Mouse (Mus musculus) heart, embryonic 14.5 days (tissue): ENCODE measurements at regions not wholly inside any gene's neighbourhood (a gene's known extent, or its start where the extent isn't known, plus 50 kb on each side); places are given as distances from the start of the nearest gene placed in this dataset.

ENCODE experiments used
- ATAC-seq: fragments of 200-750 bp; cut with Nextera tagmentation; 2 replicates; pipeline ENCODE4 v1.8.0; 2017; ENCODE audit warnings: low read depth, moderate TSS enrichment; ENCODE audit not compliant: insufficient number of reproducible peaks, insufficient read depth, low FRiP score
- H3K27ac ChIP-seq, 2 experiments: fragments of 200-500 bp in 1 of 2; fragments of 300-500 bp in 1 of 2; sonication (generic) in 1 of 2; replicated peaks in 1 of 2; 2 replicates each; pipeline ENCODE4 v1.5.1; 2012 to 2014; ENCODE audit warnings: low read depth in 2 of 2, low read length in 2 of 2, control low read depth in 1 of 2, mild to moderate bottlenecking in 1 of 2, mixed read lengths in 1 of 2; ENCODE audit not compliant: control insufficient read depth in 1 of 2, insufficient read depth in 1 of 2
- H3K27me3 ChIP-seq: fragments of 300-500 bp; sonication (generic); 2 replicates; pipeline ENCODE4 v1.6.1; 2014; ENCODE audit warnings: mild to moderate bottlenecking, low read length, control low read depth; ENCODE audit not compliant: control insufficient read depth, insufficient read depth
- H3K36me3 ChIP-seq: fragments of 300-500 bp; sonication (generic); 2 replicates; pipeline ENCODE4 v1.6.1; 2014; ENCODE audit warnings: mild to moderate bottlenecking, control low read depth, low read length, mixed read lengths; ENCODE audit not compliant: control insufficient read depth, insufficient read depth
- H3K4me1 ChIP-seq, 2 experiments: fragments of 200-500 bp in 1 of 2; fragments of 300-500 bp in 1 of 2; sonication (generic) in 1 of 2; 2 replicates each; pipeline ENCODE4 v1.6.1; 2012 to 2014; ENCODE audit warnings: low read length in 2 of 2, control low read depth in 1 of 2, mixed read lengths in 1 of 2; ENCODE audit not compliant: control insufficient read depth in 2 of 2, insufficient read depth in 2 of 2
- H3K4me2 ChIP-seq: fragments of 300-500 bp; sonication (generic); 2 replicates; pipeline ENCODE4 v1.6.1; 2014; ENCODE audit warnings: mild to moderate bottlenecking, low read length
- H3K4me3 ChIP-seq, 2 experiments: fragments of 200-500 bp in 1 of 2; fragments of 300-500 bp in 1 of 2; sonication (generic) in 1 of 2; 2 replicates each; pipeline ENCODE4 v1.5.1; 2012 to 2014; ENCODE audit warnings: low read length in 2 of 2, mild to moderate bottlenecking in 2 of 2, control low read depth in 1 of 2, low read depth in 1 of 2, moderate library complexity in 1 of 2; ENCODE audit not compliant: control insufficient read depth in 1 of 2, insufficient read depth in 1 of 2
- H3K9ac ChIP-seq: fragments of 300-500 bp; sonication (generic); 2 replicates; pipeline ENCODE4 v1.6.1; 2014; ENCODE audit warnings: mild to moderate bottlenecking, low read length
- H3K9me3 ChIP-seq: fragments of 300-500 bp; sonication (generic); 2 replicates; pipeline ENCODE4 v1.6.1; 2016; ENCODE audit warnings: low read length, control low read depth; ENCODE audit not compliant: control insufficient read depth
- WGBS: fragments of 180-500 bp; shearing (Covaris S2); extraction: QIAGEN DNeasy Blood & Tissue Kit; methylation state at CpG from one replicate; pipeline ENCODE4 v1.1.7; 2014; 5-methylcytosine and 5-hydroxymethylcytosine counted together

GRCm38 (mm10) chr15:63052570-63053255, 792.3 kb downstream of the Gsdmc2 start:
- no peak overlapping the region for H3K4me2 ChIP-seq
- H3K4me1 ChIP-seq = peaks cover 0 to 5% of the 10 kb centered on the region in 2 experiments; a peak in 1 of 4 replicates
- H3K9ac ChIP-seq = no peak overlapping the region
- ATAC-seq = no peak
- H3K9me3 ChIP-seq = no peaks in the 10 kb centered on the region
- WGBS = 51% methylated on average over 3 of the region's 3 CpGs
- no peak overlapping the region for H3K27ac ChIP-seq
- H3K36me3 ChIP-seq = no peaks in the 10 kb centered on the region
- H3K27me3 ChIP-seq = no peaks in the 10 kb centered on the region
- H3K4me3 ChIP-seq = no peak overlapping the region

- Histone ChIP-seq H3K36me3 (no peaks in the 10 kb centered on the region), H3K27me3 (no peaks in the 10 kb centered on the region), H3K27ac (no peak overlapping the region), H3K4me3 (no peak overlapping the region), H3K9ac (no peak overlapping the region), H3K4me2 (no peak overlapping the region), H3K4me1 (peaks cover 0 to 5% of the 10 kb centered on the region in 2 experiments; a peak in 1 of 4 replicates), H3K9me3 (no peaks in the 10 kb centered on the region)
- 26% methylated on average over 1 of the region's 1 CpGs for WGBS
- no peak for ATAC-seq
Observed at GRCm38 (mm10) chr15:63050033-63050432, 794.9 kb downstream of the Gsdmc2 start.

GRCm38 (mm10) chr15:63042367-63042766, 802.6 kb downstream of the Gsdmc2 start:
- H3K4me1 ChIP-seq = no peaks in the 10 kb centered on the region
- no peak overlapping the region for H3K4me3 ChIP-seq
- H3K27me3 ChIP-seq = no peaks in the 10 kb centered on the region
- no peak for ATAC-seq
- no peak overlapping the region for H3K27ac ChIP-seq
- H3K9me3 ChIP-seq = no peaks in the 10 kb centered on the region
- no peaks in the 10 kb centered on the region for H3K36me3 ChIP-seq
- H3K9ac ChIP-seq = no peak overlapping the region
- H3K4me2 ChIP-seq = no peak overlapping the region

- 92% methylated on average over 7 of the region's 7 CpGs for WGBS
- Histone ChIP-seq H3K4me3 (no peak overlapping the region), H3K4me2 (no peak overlapping the region), H3K27ac (no peak overlapping the region), H3K36me3 (no peaks in the 10 kb centered on the region), H3K4me1 (no peaks in the 10 kb centered on the region), H3K27me3 (no peaks in the 10 kb centered on the region), H3K9me3 (no peaks in the 10 kb centered on the region), H3K9ac (no peak overlapping the region)
- ATAC-seq = no peak
Observed at GRCm38 (mm10) chr15:63036241-63036640, 808.7 kb downstream of the Gsdmc2 start.

- Histone ChIP-seq H3K36me3 (no peaks in the 10 kb centered on the region), H3K9me3 (no peaks in the 10 kb centered on the region), H3K27ac (no peak overlapping the region), H3K4me3 (no peak overlapping the region), H3K4me1 (peaks cover 0 to 2% of the 10 kb centered on the region in 2 experiments; a peak in 1 of 4 replicates), H3K27me3 (no peaks in the 10 kb centered on the region), H3K9ac (no peak overlapping the region), H3K4me2 (no peak overlapping the region)
- WGBS = 33% methylated on average over 2 of the region's 2 CpGs
- no peak for ATAC-seq
Observed at GRCm38 (mm10) chr15:63020826-63021225, 824.2 kb downstream of the Gsdmc2 start.

GRCm38 (mm10) chr15:63017966-63018365, 827.0 kb downstream of the Gsdmc2 start:
- no peak overlapping the region for H3K4me3 ChIP-seq
- H3K9me3 ChIP-seq = no peaks in the 10 kb centered on the region
- H3K4me1 ChIP-seq = peaks cover 0 to 2% of the 10 kb centered on the region in 2 experiments; a peak in 1 of 4 replicates
- H3K4me2 ChIP-seq = no peak overlapping the region
- no peak for ATAC-seq
- no peaks in the 10 kb centered on the region for H3K27me3 ChIP-seq
- 40% methylated on average over 3 of the region's 3 CpGs for WGBS
- no peaks in the 10 kb centered on the region for H3K36me3 ChIP-seq
- no peak overlapping the region for H3K9ac ChIP-seq
- no peak overlapping the region for H3K27ac ChIP-seq

- H3K27ac ChIP-seq = peak overlapping the region; percentile 49 to 59; a peak in 1 of 4 replicates
- 58% methylated on average over 14 of the region's 14 CpGs for WGBS
- ATAC-seq = no peak
- H3K9me3 ChIP-seq = no peaks in the 10 kb centered on the region
- H3K4me2 ChIP-seq = no peak overlapping the region
- H3K36me3 ChIP-seq = no peaks in the 10 kb centered on the region
- H3K9ac ChIP-seq = no peak overlapping the region
- no peak overlapping the region for H3K4me3 ChIP-seq
- H3K4me1 ChIP-seq = peaks cover 0 to 6% of the 10 kb centered on the region in 2 experiments; a peak in 3 of 4 replicates
- H3K27me3 ChIP-seq = no peaks in the 10 kb centered on the region
Observed at GRCm38 (mm10) chr15:63006471-63007228, 838.3 kb downstream of the Gsdmc2 start.
